Mouse (Mus musculus) heart, postnatal 0 days (tissue): ENCODE data around the gene Rrp7a.

ENCODE experiments used
- CTCF ChIP-seq: IDR thresholded peaks from 2 replicates; pipeline ENCODE4 v1.5.1; 2016; ENCODE audit warnings: antibody characterized with exemption, control low read depth, low read depth
- EP300 ChIP-seq: IDR thresholded peaks from 2 replicates; pipeline ENCODE4 v1.6.1; 2016; ENCODE audit warnings: antibody characterized with exemption, low read depth

GRCm38 (mm10) chr15:83106426-83106825, 16.2 kb downstream of the Rrp7a start:
- TF ChIP-seq CTCF: no peak
- TF ChIP-seq EP300: no peak
